Mouse (Mus musculus): ENCODE measurements around the gene Lcp2.

DNA sequence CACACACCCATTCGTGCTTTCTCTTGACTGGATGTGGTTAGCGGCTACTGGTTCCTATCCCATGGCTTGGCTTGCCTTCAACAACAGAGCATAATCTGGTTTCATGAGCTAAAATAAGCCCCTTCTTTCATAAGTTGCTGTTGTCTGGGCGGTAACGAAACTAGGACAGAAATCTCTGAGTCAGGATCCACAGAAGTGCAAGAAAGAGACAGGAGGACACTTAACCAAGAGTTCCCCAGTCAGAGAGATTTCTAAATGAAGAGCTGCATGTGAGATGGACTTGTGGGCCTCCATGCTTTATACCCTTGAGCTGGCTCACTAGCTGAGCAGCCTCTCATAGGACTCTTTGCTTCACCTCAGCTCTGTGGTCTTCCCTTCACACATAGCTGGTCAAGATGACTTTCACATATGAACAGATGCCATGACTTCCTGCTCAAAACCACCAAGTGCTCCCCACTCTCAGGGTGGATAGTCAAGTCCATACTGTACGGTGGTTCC lies 12.7 kb upstream of the Lcp2 start:
- TF ChIP-seq CTCF (IDR thresholded peaks at IDR 0.05; ENCODE audit: control insufficient read depth, insufficient read depth, low read length) = no peak
- TF ChIP-seq POLR2A (IDR thresholded peaks at IDR 0.05; ENCODE audit: borderline replicate concordance, control insufficient read depth, low read depth, low read length) = no peak

All from bone marrow, adult 2 months (tissue).